In the genomic region with DNA sequence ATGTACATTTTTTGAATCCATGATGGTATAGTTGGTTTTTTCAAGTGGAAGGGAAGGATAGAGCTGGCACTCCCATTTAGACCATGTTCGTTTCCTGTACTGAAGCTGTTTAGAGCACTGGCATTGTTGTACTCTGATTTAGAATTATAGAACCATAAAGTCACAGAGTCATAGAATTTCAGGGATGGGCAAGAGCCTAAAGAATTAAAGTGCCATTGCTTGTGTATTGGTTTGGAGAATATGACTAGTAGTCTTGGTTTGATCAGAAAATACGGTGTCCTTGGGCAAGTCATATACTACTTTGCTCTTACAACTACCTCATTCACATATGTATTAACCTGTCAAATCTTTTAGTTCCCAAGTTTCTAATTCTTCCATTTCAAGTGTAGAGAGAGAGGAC, we compare ENCODE assay signal across 20 mouse cellular contexts. TPM values are rescaled to one million over a fixed set of nuclear protein-coding genes. Genes with fewer than 3 reads are reported as not detected.
DNase-seq lines count a peak whose midpoint lies in the region; TF ChIP-seq lines count a peak whose summit lies in the region.
"Had no signal": no experiment of that assay in that cellular context is flagged by ENCODE, and none has a peak within 500 bp of the region (broad histone marks: within the 10 kb centered on the region; RNA-seq: fewer than 3 reads in every experiment).

A gene (minus strand): TSS at position 101 of the 400 bp plus-strand sequence.

- H3K4me1 ChIP-seq in testis, adult 2 months (ENCODE audit: control insufficient read depth, insufficient read depth, low read length) = no peaks in the 10 kb centered on the region

- TF ChIP-seq POLR2A in testis, adult 2 months (IDR thresholded peaks at IDR 0.05; ENCODE audit: control insufficient read depth, low read depth, low read length) = no peak

- no peaks in the 10 kb centered on the region for H3K36me3 ChIP-seq in testis, adult 2 months (ENCODE audit: control insufficient read depth, insufficient read depth, low read length)
- H3K36me3 ChIP-seq: G1E had no signal

- no peak within 1 kb of the TSS for H3K27ac ChIP-seq in testis, adult 2 months (ENCODE audit: control insufficient read depth, insufficient read depth, low read depth, low read length)

- no peak within 1 kb of the TSS; the same call in 1 of the 2 replicates for H3K4me3 ChIP-seq in testis, adult 2 months (ENCODE audit: control insufficient read depth, low read depth, low read length)

- no peak for DNase-seq in testis, postnatal 10 days (ENCODE audit: low spot score)
- DNase-seq: adrenal gland, adult 2 months; adrenal gland, adult 8-10 months; adrenal gland, postnatal 10 days; adrenal gland, postnatal 14 days; adrenal gland, postnatal 25 days; adrenal gland, postnatal 36 days; B cell, adult 2 months; cerebellum, adult 11 months; cerebellum, adult 11-12 months; cerebellum, adult 18-20 months; cerebellum, adult 2 months had no signal

- no peaks in the 10 kb centered on the region for H3K27me3 ChIP-seq in testis, adult 2 months (ENCODE audit: control insufficient read depth, insufficient read depth, low read length)
- H3K27me3 ChIP-seq: CH12.LX had no signal

- no peak for TF ChIP-seq CTCF in testis, adult 2 months (IDR thresholded peaks at IDR 0.05; ENCODE audit: control insufficient read depth, insufficient read depth, insufficient replicate concordance, low read depth, low read length)

RNA-seq across cellular contexts. Expression of the gene that starts here (rescaled TPM):
- polyA plus RNA-seq in testis, adult 2 months (2012; rRNA removed) = 130 and 181 TPM in 2 replicates
- polyA plus RNA-seq: activated CD4-positive, CD25-positive, alpha-beta regulatory T cell, adult 4 months; adrenal gland, adult 2 months; brain, embryonic 14.5 days; C2C12; CD4-positive, CD25-positive, alpha-beta regulatory T cell, adult 4 months; cerebellum, adult 2 months; G1E; Patski had no signal
